Mouse (Mus musculus) left cerebral cortex, postnatal 36 days (tissue): ENCODE measurements at regions not wholly inside any gene's neighbourhood (a gene's known extent, or its start where the extent isn't known, plus 50 kb on each side); places are given as distances from the start of the nearest gene placed in this dataset.
A peak's percentile ranks its signal among the peaks of the same experiment; 100 is the strongest.

Experiments used
- DNase-seq, 2 experiments: peaks; one replicate each; pipeline ENCODE4 v3.0.0; 2021 to 2022; ENCODE audit warnings: low spot score in 2 of 2, mixed read lengths in 1 of 2
- intact Hi-C: fragments of 180-260 bp; cut with DNase I; formaldehyde crosslinking; loops from one replicate; pipeline ENCODE4 v1.15.1; 2025

GRCm38 (mm10) chr4:12481481-12481880 is 309.7 kb upstream of the Fam92a start:
- intact Hi-C loops = no loop called here
- DNase-seq = no peak

GRCm38 (mm10) chr4:12476717-12477116 is 304.9 kb upstream of the Fam92a start:
- no peak for DNase-seq
- intact Hi-C loops = no loop called here

- intact Hi-C loops = no loop called here
- no peak for DNase-seq
Measured at GRCm38 (mm10) chr4:12474981-12475568, 303.3 kb upstream of the Fam92a start.

- intact Hi-C loops = no loop called here
- DNase-seq = no peak
Measured at GRCm38 (mm10) chr4:12474421-12474820, 302.6 kb upstream of the Fam92a start.

- intact Hi-C loops = no loop called here
- DNase-seq = no peak
Measured at GRCm38 (mm10) chr4:12461701-12462100, 289.9 kb upstream of the Fam92a start.

- DNase-seq = no peak
- intact Hi-C loops = no loop called here
Measured at GRCm38 (mm10) chr4:12461251-12461650, 289.4 kb upstream of the Fam92a start.

- peak in 1 of 2 experiments; percentile 15 for DNase-seq
- intact Hi-C loops = no loop called here
Measured at GRCm38 (mm10) chr4:12457978-12458597, 286.3 kb upstream of the Fam92a start.

GRCm38 (mm10) chr4:12452086-12452485 is 280.3 kb upstream of the Fam92a start:
- intact Hi-C loops = no loop called here
- peak in 1 of 2 experiments; percentile 52 for DNase-seq

- intact Hi-C loops = no loop called here
- no peak for DNase-seq
Measured at GRCm38 (mm10) chr4:12425507-12425906, 253.7 kb upstream of the Fam92a start.

GRCm38 (mm10) chr4:12421628-12422319 is 250.0 kb upstream of the Fam92a start:
- intact Hi-C loops = no loop called here
- no peak for DNase-seq

- intact Hi-C loops = no loop called here
- no peak for DNase-seq
Measured at GRCm38 (mm10) chr4:12418086-12418485, 246.3 kb upstream of the Fam92a start.

GRCm38 (mm10) chr4:12395344-12395743 is 223.5 kb upstream of the Fam92a start:
- no peak for DNase-seq
- intact Hi-C loops = no loop called here

GRCm38 (mm10) chr4:12376797-12377570 is 205.2 kb upstream of the Fam92a start:
- intact Hi-C loops = no loop called here

GRCm38 (mm10) chr4:12369551-12369950 is 197.7 kb upstream of the Fam92a start:
- no peak for DNase-seq
- intact Hi-C loops = no loop called here

More at GRCm38 (mm10) chr4:12376797-12377570, 205.2 kb upstream of the Fam92a start:
- DNase-seq = peak; percentile 10 to 34

GRCm38 (mm10) chr4:12356992-12357634 is 185.3 kb upstream of the Fam92a start:
- intact Hi-C loops = no loop called here
- no peak for DNase-seq

GRCm38 (mm10) chr4:12353337-12353856 is 181.6 kb upstream of the Fam92a start:
- DNase-seq = no peak
- intact Hi-C loops = no loop called here

- intact Hi-C loops = no loop called here
- no peak for DNase-seq
Measured at GRCm38 (mm10) chr4:12339236-12339635, 167.4 kb upstream of the Fam92a start.

- intact Hi-C loops = no loop called here
Measured at GRCm38 (mm10) chr4:12334832-12335587, 163.2 kb upstream of the Fam92a start.

GRCm38 (mm10) chr4:12334429-12334828 is 162.6 kb upstream of the Fam92a start:
- intact Hi-C loops = no loop called here
- DNase-seq = no peak

More at GRCm38 (mm10) chr4:12334832-12335587, 163.2 kb upstream of the Fam92a start:
- DNase-seq = peak in 1 of 2 experiments; percentile 6
